Mouse (Mus musculus): ENCODE measurements around the gene 1520401A03Rik. TPM values are rescaled to one million over a fixed set of nuclear protein-coding genes. Genes with fewer than 3 reads are reported as not detected.
"Not testable (repeated sequence)": the region's sequence is repeated elsewhere in the genome, so short reads cannot be mapped to it uniquely, and the experiment has no call there.

1520401A03Rik gene
- under 1 TPM; 0.16 to 0.19 TPM for total RNA-seq (2021)
- long read RNA-seq, experiment 1, result 0 reads
- long read RNA-seq, experiment 2, result 0 reads

GRCm38 (mm10) chr17:23722376-23723125 lies at the start of gene 1520401A03Rik:
TSS of gene 1520401A03Rik (minus strand) at chr17:23722783.
- no peak for DNase-seq (ENCODE audit: low spot score in 2 of 2)

DNA sequence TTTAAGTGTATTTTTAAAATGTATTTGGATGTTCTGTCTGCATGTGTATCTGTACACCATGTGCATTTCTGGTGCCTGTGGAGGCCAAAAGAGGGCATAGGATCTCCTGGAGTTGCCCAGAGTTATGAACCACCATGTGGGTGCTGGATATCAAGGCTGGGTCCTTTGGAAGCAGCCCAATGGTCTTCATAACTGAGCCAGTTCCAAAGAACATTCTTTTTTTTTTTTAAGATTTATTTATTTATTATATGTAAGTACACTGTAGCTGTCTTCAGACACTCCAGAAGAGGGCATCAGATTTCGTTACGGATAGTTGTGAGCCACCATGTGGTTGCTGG lies 49.6 kb upstream of the 1520401A03Rik start:
- DNase-seq (ENCODE audit: low spot score in 2 of 2), result not testable (repeated sequence)

GRCm38 (mm10) chr17:23771284-23772218 lies 49.0 kb upstream of the 1520401A03Rik start, which contains the start of gene Flywch1:
TSS of gene Flywch1 (minus strand) at chr17:23771602.
- DNase-seq (ENCODE audit: low spot score in 2 of 2), result peak; percentile 98 to 99

GRCm38 (mm10) chr17:23770896-23771283 lies 48.3 kb upstream of the 1520401A03Rik start:
- DNase-seq (ENCODE audit: low spot score in 2 of 2), result peak in 1 of 2 experiments; percentile 43

- no peak for DNase-seq (ENCODE audit: low spot score in 2 of 2)
These were observed 47.9 kb upstream of the 1520401A03Rik start for GRCm38 (mm10) chr17:23770493-23770892.

DNA sequence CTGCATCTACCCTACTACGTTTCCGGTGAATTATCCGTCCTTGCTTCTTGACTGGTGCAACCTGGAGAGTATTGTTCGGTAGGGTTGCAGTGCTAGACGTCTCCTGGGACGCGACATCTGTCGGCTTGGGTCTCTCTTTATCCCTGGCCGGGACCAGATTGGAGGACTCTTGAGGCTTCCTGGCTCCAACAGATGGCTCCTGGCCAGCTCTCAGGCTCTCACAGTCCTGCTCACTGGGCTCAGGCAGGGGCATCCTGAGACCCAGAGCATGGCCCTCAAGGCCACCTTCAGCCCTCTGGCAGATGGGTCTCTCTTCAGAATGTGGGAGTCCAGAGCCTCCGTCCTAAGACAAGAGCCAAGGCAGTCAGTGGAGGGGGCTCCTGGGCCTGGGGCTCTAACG lies 40.4 kb upstream of the 1520401A03Rik start:
- no peak for DNase-seq (ENCODE audit: low spot score in 2 of 2)

GRCm38 (mm10) chr17:23761155-23761554 lies 38.6 kb upstream of the 1520401A03Rik start:
- no peak for DNase-seq (ENCODE audit: low spot score in 2 of 2)

- no peak for DNase-seq (ENCODE audit: low spot score in 2 of 2)
These were observed 37.6 kb upstream of the 1520401A03Rik start for GRCm38 (mm10) chr17:23760231-23760630.

DNA sequence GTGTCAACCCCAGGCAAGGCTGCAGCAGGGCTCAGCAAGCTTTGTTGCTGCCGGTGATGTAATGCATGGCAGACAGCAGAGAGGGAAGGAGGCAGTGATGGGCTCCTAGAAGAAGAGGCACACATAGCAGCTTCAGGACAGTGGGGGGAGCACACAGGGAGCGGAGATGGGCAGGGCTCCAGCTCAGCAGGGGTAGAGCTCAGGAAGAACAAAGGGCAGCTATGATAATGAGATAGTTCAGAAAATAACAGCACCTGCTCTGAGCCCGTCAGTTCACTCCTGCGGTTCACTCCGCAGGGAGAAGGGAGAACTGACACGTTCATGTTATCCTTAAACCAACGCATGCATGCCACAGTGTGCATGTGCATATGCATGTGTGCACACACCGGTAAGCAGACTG lies 36.2 kb upstream of the 1520401A03Rik start:
- DNase-seq (ENCODE audit: low spot score in 2 of 2), result no peak

DNA sequence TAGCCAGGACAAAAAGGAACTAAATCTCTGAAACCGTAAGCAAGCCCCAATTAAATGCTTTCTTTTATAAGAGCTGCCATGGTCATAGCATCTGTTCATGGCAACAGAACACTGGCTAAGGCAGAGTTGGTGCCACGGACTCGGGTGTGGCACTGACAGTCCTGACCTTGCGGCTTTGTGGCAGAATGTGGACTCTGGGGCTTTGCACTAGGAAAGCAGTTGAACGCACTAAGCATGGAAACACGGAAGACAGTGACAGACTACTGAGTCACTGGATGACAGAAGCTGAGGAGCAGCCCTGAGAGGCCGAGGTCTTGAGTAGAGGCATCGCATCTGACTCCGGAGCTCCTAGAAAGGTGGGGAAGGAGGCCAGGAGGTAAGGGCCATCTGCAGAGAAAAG lies 35.0 kb upstream of the 1520401A03Rik start:
- DNase-seq (ENCODE audit: low spot score in 2 of 2), result no peak

- no peak for DNase-seq (ENCODE audit: low spot score in 2 of 2)
These were observed 33.1 kb upstream of the 1520401A03Rik start for GRCm38 (mm10) chr17:23755689-23756088.

DNA sequence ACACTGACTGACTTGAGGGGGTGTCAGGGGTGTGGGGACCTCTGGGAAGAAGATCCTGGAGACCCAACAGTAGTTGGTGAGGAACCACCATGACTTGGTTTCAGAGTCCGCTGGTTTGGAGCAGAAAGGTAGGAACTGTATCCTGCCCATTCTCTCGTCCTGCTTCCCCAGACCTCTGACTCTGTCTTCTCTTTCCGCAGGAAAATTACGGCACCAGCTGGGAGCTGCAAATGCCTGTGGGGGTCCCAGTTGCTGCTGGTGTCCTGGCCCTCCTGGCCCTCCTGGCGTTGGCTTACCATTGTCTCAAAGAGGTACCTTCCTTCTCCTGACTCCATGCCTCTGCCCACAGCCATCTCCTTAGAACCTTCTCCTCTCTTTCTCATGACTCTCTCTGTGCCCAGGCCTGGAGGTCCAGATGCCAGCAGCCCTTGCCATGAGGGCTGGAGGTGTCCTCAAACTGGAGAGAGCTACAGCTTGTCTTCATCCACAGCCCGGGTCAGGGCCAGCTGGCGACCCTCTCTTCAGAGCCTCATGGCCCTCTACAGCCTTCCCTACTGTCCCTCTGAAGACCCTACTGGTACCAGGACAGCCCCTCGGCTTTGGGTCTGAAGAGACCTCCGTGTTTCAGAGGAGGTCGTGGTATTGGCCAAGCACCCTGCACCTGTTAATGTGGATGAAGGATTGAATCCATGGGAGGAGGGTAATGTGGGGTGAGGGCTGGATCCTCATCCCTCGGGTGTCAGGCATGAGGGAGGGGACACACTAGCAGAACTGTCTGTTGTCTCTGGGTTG lies 27.0 kb upstream of the 1520401A03Rik start:
- DNase-seq (ENCODE audit: low spot score in 2 of 2), result no peak

- peak; percentile 70 to 79 for DNase-seq (ENCODE audit: low spot score in 2 of 2)
These were observed 26.2 kb upstream of the 1520401A03Rik start for GRCm38 (mm10) chr17:23748631-23749391.

DNA sequence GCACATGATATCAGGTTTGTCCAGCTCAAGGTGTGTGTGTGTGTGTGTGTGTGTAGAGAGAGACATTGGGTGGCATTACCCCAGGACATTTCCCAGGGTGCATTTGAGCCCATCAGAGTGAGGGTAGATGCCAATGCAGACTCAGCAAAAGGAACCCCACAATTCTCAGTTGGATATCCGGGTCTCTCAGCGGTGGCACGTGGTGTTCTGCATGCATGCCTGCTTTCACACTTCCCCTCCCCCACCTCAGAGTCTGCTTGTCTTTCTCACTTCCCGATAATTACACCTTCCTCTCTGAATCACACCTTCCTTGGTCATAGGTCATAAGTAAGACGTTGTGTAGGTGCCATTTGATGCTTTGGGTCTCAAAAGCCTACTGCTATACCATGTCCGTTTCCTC lies 25.4 kb upstream of the 1520401A03Rik start:
- no peak for DNase-seq (ENCODE audit: low spot score in 2 of 2)

- DNase-seq (ENCODE audit: low spot score in 2 of 2), result no peak
These were observed 24.9 kb upstream of the 1520401A03Rik start for GRCm38 (mm10) chr17:23747471-23747870.

DNA sequence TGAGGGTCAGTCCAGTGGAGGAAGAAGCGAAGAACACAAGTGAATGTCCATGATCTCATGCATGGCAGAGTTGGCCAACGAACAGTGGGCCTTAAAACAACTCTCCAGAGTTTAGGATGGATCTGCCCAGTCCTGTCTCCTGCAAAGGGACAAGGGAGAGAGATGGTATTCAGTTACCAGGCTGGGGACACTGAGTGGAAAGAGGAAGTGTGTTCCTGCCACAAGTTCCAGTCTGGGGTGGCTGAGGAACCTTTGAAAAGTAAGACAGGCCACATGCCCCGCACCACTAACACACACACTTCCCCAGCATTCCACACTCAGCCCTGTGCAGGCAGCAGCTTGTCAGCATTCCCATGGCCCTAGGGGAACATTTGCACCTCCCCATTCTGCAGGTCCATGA lies 24.2 kb upstream of the 1520401A03Rik start:
- DNase-seq (ENCODE audit: low spot score in 2 of 2), result no peak

- DNase-seq (ENCODE audit: low spot score in 2 of 2), result no peak
These were observed 23.7 kb upstream of the 1520401A03Rik start for GRCm38 (mm10) chr17:23746311-23746710.

GRCm38 (mm10) chr17:23745301-23746251 lies 23.0 kb upstream of the 1520401A03Rik start, which contains the start of gene Kremen2:
TSS of gene Kremen2 (minus strand) at chr17:23745833.
- no peak for DNase-seq (ENCODE audit: low spot score in 2 of 2)

DNA sequence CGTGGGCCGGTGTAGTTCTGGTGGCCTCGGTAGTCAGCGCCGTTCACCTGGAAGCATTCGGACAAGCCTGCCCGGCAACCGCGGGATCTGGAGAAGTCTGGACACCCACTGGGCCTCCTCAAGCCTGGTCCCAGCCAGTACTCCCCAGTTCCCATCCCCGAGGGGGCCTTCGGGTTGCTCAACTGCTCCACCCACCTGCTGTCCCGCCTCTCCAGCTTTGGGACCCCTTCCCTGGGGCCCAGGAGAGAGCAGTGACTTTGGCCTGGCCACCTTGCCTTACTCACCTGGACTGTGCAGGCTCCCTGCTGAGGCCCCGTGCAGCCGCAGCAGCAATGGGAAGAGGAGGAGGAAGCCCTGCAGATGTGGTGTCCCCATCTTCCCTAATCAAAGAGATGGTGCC lies 22.1 kb upstream of the 1520401A03Rik start:
- DNase-seq (ENCODE audit: low spot score in 2 of 2), result no peak

Data from left cerebral cortex, adult 18-20 months (tissue).